Mouse (Mus musculus): ENCODE results near the gene Gm12248.

- TF ChIP-seq GATA1 (IDR thresholded peaks at IDR 0.05; ENCODE audit: borderline replicate concordance, low read length) (no peak), FLI1 (IDR thresholded peaks at IDR 0.05; ENCODE audit: low read length) (no peak)
These were observed 66.1 kb downstream of the Gm12248 start for GRCm38 (mm10) chr11:58026860-58027259.
